Mouse (Mus musculus) CD8-positive naive resting alpha-beta T cell, adult 2 months (primary cell): ENCODE measurements around the gene Cdk6.
"Not testable (repeated sequence)": the region's sequence is repeated elsewhere in the genome, so short reads cannot be mapped to it uniquely, and the experiment has no call there.

Source experiments
- DNase-seq, 2 experiments: peaks; one replicate each; pipeline ENCODE4 v3.0.0; 2022; ENCODE audit warnings: low read depth in 2 of 2, low spot score in 2 of 2

The Cdk6 gene

DNA sequence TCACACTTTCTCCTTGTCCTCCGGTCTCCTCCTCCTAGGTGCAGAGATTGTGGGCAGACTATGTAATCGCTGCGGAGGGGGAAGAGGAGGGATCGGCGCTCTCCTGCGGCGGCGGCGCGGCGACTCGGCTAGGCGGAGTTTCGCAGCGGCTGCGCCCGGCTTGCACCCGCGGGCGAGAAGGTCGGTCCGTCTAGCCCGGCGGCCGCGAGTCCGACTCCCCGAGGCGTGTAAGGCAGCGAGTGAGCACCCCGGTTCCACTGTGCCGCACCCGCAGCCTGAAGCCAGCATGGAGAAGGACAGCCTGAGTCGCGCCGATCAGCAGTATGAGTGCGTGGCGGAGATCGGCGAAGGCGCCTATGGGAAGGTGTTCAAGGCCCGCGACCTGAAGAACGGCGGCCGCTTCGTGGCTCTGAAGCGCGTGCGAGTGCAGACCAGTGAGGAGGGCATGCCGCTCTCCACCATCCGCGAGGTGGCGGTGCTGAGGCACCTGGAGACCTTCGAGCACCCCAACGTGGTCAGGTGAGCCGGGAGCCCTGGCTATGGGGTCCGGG is 2.9 kb downstream of the Cdk6 start:
- DNase-seq: peak; percentile 68 to 79

DNA sequence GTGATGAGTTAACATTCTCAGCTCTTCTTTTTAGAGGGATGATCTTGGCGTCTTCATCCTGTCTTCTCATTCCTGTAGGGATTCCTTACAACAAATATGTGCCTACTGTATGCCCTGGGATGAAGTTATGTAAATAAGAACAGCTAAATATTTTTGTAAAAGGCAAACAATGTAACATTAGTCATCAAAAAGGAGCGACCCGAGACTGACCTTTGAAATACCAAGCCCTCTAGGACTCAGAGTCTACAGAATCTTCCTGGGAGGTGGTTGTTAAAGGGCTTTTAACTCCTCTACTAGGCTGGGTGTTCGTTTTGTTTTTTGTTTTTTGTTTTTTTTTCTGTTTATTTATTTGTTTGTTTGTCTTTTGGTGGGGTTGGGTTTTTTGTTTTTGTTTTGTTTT is 4.3 kb downstream of the Cdk6 start:
- DNase-seq: not testable (repeated sequence)

GRCm38 (mm10) chr5:3349393-3349792 is 8.1 kb downstream of the Cdk6 start:
- DNase-seq: not testable (repeated sequence)

DNA sequence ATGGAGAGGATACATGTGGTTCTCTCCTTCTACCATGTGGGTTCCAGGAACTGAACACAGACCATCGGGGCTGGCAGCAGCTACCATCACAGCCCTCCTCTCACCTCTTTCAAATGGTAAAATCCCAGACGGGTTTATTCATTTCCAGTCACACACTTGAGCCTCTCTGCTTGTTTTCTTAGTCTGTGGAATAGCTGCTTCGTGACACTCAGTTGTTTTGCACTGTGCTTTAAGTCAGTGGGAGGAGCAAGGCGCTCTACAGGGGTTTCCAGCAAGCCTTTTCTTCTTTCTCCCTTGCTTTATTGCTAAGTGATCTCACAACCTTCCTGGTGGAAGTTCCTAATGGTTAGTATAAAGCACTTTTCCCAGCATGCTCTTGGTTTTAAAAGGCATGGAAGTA is 10.6 kb downstream of the Cdk6 start:
- DNase-seq: not testable (repeated sequence)

GRCm38 (mm10) chr5:3352314-3352713 is 11.0 kb downstream of the Cdk6 start:
- no peak for DNase-seq

GRCm38 (mm10) chr5:3352827-3353226 is 11.5 kb downstream of the Cdk6 start:
- DNase-seq: no peak

- DNase-seq: no peak
These were observed 13.0 kb downstream of the Cdk6 start for GRCm38 (mm10) chr5:3354307-3354706.

DNA sequence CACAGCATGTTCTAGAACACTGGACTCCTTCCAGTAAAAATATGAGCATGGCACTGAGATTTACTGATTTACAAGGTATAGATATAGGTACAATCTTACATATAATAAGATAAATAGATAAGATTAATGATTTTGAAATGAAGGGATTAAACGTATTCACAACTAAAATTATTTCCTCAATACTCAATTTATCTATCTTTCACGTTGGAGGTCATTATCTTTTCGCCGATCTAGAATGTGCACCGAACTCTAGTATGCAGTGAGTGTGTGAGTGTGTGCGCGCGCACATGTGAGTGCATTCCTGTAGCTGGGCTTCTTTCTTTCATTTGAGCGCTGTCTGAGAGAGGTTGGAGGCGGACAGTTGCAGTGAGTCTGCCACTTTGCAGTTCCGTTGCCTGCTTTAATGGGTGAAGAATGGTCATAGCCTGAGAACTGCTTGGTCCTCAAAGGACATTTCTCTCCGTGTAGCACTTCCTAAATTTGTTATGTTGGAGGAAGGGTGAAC is 13.8 kb downstream of the Cdk6 start:
- DNase-seq: no peak

DNA sequence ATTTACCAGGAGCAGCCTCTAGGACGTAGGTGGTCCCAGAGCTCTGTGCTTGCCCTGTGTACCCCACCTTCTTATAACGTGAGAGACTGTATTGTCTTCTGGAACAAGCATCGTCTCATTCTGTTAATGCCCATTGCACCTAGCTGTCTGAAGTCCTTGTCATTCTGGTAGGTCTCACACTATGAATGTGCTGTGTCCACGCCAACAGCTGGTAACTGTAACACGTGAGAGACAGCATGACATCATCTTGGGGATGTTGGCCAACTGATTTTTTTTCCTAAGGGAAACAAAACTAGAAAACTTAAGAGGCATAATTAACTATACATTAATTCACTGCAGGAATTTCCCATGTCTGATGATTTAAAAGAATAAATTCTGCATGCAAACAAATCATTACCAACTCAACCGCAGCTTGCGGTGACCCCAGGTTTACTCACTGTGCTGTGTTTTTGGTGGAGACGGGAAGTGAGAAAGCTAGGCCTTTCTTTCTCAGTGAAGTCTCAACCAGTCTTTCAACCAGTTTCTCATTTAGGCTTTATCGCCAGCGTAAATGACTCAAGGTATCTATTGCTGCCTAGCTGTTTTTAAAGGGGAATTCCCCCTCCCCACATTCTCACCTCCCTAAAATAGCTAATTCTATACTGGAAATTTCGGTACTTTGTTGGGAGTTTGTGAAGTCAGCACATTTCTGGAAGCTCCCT is 14.4 kb downstream of the Cdk6 start:
- peak in 1 of 2 experiments; percentile 25 for DNase-seq

GRCm38 (mm10) chr5:3356261-3356778 is 15.0 kb downstream of the Cdk6 start:
- DNase-seq: no peak

DNA sequence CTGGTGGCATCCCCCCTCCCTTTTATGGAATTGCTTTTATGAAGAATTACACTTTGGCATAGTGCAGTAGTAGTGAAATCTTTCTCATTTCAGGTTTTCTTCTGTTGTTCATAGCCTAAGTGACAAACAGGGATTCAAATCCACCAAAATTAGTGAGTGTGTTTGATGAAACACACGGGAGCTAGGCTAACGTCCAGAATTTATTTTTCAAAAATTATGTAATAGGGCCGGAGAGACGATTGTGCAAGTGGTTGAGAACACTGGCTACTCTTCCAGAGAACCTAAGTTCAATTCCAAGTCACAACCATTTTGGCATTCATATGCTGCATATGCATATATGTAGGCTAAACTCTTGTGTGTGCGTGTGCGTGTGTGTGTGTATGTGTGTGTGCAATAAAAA is 16.2 kb downstream of the Cdk6 start:
- DNase-seq: no peak

GRCm38 (mm10) chr5:3358687-3359520 is 17.6 kb downstream of the Cdk6 start:
- no peak for DNase-seq

GRCm38 (mm10) chr5:3359914-3360313 is 18.6 kb downstream of the Cdk6 start:
- no peak for DNase-seq

- no peak for DNase-seq
These were observed 20.0 kb downstream of the Cdk6 start for GRCm38 (mm10) chr5:3361252-3361651.

GRCm38 (mm10) chr5:3362111-3362510 is 20.8 kb downstream of the Cdk6 start:
- no peak for DNase-seq

GRCm38 (mm10) chr5:3363036-3363983 is 22.0 kb downstream of the Cdk6 start:
- peak in 1 of 2 experiments; percentile 9 for DNase-seq

DNA sequence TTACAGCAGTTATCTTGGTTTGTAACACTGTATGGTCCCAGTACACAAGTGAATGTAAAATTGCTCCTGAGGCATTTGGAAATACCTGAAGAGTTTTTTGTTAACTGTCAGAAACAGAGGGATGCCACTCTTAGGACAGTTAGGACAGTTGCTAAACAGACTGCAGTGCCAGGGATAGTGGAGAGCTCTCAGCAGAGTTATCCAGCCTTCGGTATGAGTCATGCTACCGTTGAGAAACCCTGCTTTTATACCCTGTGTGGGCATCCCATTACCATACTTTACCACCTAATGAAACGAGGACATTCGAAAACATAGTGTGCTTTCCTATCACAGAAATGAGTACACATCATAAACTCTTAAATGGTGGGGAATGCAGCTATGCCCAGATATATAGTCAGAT is 25.8 kb downstream of the Cdk6 start:
- no peak for DNase-seq

GRCm38 (mm10) chr5:3369317-3369716 is 28.0 kb downstream of the Cdk6 start:
- DNase-seq: no peak

DNA sequence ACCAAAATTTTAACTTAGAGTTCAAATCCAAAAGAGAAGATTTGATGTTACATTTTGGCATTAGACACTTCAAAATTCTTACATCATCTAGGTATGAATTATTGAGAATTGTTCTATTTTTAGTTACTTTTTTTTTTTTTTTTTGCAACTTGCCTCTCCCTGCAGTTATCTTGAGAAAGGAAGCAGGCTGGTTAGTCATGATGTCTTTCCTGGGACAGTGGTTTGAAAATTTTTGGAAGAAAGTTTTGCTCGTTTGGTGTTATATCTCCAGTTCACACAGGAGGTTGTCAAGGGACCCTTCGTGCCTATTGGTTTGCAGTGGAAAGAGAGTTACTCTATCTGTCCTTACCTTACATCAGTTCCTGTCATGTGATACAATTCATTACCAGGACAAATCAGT is 29.9 kb downstream of the Cdk6 start:
- DNase-seq: no peak

GRCm38 (mm10) chr5:3373170-3373569 is 31.9 kb downstream of the Cdk6 start:
- no peak for DNase-seq

DNA sequence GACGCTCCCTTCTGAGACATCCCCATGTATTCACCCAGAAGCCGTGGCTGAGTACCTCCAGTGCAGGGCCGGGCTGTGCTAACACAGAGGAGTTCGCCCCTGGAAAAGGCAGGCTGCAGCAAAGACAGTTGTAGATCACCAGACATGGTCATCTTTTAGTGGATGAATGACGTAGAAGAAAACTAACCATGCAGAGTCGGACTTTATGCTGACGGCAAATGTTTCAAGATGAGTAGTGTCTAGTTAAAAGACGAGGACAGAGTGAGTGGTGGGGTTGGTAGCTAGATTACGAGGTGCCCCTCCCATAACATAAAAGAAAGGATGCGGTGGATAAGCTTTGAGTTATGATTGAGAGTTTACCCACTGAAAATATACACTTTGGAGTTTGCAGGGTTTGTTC is 33.5 kb downstream of the Cdk6 start:
- DNase-seq: no peak
